Mouse (Mus musculus) G1E-ER4 (cell line): Measurements from ENCODE around the gene Dpm2. TPM values are rescaled to one million over a fixed set of nuclear protein-coding genes. Genes with fewer than 3 reads are reported as not detected.

ENCODE experiments used
- GATA1 ChIP-seq: IDR thresholded peaks from one replicate; pipeline ENCODE4 v1.8.0; 2012; ENCODE audit warnings: low read length, inconsistent platforms
- polyA plus RNA-seq: library from polyadenylated mRNA; stranded (reverse); fragments of >175 nt; gene quantifications from 2 replicates; pipeline ENCODE4 v1.2.3, GENCODE M21; 2012

Gene Dpm2
- polyA plus RNA-seq, 1 experiment, result 8.5 TPM

- TF ChIP-seq GATA1, result no peak
Observed at GRCm38 (mm10) chr2:32568149-32568548, 2.5 kb upstream of the Dpm2 start.

- TF ChIP-seq GATA1, result no peak
Observed at GRCm38 (mm10) chr2:32568941-32569340, 1.7 kb upstream of the Dpm2 start.

GRCm38 (mm10) chr2:32572196-32572595 is 1.5 kb downstream of the Dpm2 start:
- TF ChIP-seq GATA1, result no peak

- TF ChIP-seq GATA1, result no peak
Observed at GRCm38 (mm10) chr2:32574497-32574896, 3.8 kb downstream of the Dpm2 start, which contains the start of gene Pip5kl1. TSS of gene Pip5kl1 (plus strand) at chr2:32574797.

- TF ChIP-seq GATA1, result no peak
Observed at GRCm38 (mm10) chr2:32574901-32575585, 4.4 kb downstream of the Dpm2 start.

GRCm38 (mm10) chr2:32575586-32576160 is 5.0 kb downstream of the Dpm2 start, which contains the start of gene 9430097D07Rik:
TSS of gene 9430097D07Rik (minus strand) at chr2:32575684.
- no peak for TF ChIP-seq GATA1

- TF ChIP-seq GATA1, result no peak
Observed at GRCm38 (mm10) chr2:32576532-32576931, 5.9 kb downstream of the Dpm2 start.

- no peak for TF ChIP-seq GATA1
Observed at GRCm38 (mm10) chr2:32578146-32579046, 7.7 kb downstream of the Dpm2 start.

GRCm38 (mm10) chr2:32581450-32582095 is 10.9 kb downstream of the Dpm2 start:
- no peak for TF ChIP-seq GATA1

GRCm38 (mm10) chr2:32582830-32583799 is 12.5 kb downstream of the Dpm2 start:
- TF ChIP-seq GATA1, result no peak

- no peak for TF ChIP-seq GATA1
Observed at GRCm38 (mm10) chr2:32585149-32585714, 14.6 kb downstream of the Dpm2 start.

GRCm38 (mm10) chr2:32586871-32587351 is 16.3 kb downstream of the Dpm2 start, which contains the start of gene St6galnac4:
TSS of gene St6galnac4 (plus strand) at chr2:32587095.
- TF ChIP-seq GATA1, result no peak

- no peak for TF ChIP-seq GATA1
Observed at GRCm38 (mm10) chr2:32587731-32588321, 17.2 kb downstream of the Dpm2 start.

- TF ChIP-seq GATA1, result no peak
Observed at GRCm38 (mm10) chr2:32589213-32589795, 18.6 kb downstream of the Dpm2 start.
